Mouse (Mus musculus) adrenal gland, postnatal 25 days (tissue): ENCODE results near the gene Pde11a. TPM values are rescaled to one million over a fixed set of nuclear protein-coding genes. Genes with fewer than 3 reads are reported as not detected.

Experiments
- DNase-seq: peaks from one replicate; pipeline ENCODE4 v3.0.0; 2021; ENCODE audit warnings: mixed read lengths
- total RNA-seq: library from RNA; stranded (reverse); gene quantifications from 2 replicates; pipeline ENCODE4 v1.2.3, GENCODE M21; 2021

The Pde11a gene
- total RNA-seq, 1 experiment from 2014 or later = 0.30 TPM

DNA sequence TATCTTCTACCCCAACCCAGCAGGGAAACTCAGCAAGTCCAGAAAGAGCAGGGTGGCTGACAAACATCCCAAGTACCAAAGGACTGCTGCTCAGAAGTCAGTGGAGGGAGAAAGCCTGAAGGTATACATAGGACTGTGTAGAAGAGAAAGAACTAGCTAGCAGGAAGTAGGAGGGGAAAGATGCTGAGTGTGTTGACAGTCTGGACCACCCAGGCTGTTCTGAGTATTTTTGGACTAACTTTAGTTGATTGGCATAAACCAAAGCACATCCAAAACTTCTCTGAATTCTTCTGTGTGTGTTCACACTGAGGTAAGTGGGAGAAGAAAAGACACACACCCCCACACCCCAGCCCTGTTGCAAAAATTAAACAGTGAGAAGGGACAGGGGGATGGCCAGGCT, 248.1 kb downstream of the Pde11a start:
- DNase-seq = no peak

DNA sequence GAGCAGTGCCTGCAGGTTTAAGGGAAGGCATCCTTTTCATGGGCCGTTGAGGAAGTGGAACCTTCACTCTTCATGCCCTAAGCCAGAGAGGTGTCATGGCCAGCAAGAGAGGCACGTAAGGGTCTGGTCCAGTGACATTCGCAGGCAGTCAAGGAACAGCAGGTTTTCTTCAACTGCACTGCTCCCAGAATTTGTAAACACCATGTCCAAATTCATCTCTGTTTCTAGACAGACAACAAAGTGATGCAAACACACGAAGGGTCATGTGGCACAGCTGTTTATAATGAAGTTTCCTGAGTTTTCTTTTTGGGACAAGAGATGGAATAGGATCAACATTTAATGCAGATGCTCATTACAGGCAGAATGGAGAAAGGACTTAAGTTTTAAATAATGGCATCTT, 249.7 kb downstream of the Pde11a start:
- no peak for DNase-seq

DNA sequence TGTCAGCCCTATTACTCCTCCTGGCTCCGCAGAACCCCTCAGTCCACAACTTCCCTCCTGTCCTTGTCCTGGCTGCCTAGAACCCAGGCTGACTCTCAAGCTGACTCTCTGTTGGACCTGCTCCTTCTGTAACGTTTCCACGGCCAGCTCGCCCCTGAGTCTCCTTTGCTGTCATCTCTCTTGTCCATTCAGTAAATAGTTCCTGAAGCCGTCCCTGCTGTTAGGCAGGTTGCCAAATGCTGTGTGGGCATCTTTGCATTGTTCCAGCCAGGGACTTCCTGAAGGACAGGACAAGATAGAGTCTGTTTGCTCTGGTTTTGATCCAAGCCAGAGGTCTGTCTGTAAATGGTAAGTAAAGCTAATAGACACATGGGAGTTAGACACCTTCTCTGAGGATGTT, 250.2 kb downstream of the Pde11a start:
- peak; percentile 33 for DNase-seq

DNA sequence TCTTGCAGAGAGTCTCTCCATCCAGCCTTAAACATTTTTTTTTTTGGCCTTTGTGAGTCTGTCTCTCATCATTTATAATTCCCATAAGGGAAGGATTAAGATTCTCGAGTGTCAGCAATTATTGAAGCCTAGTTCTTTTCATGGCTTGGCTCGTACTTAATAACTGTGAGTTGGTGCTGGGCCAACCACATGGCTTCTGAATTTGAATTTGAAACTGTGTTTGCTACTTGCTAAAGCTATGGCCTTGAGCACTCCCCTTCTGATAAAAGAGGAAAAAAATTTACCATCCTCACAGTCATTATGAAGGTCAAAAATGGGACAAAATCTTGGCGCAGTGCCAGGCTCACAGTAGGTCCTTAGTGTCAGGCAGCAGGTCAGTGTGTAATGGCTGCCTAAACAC, 251.4 kb downstream of the Pde11a start:
- peak; percentile 60 for DNase-seq

DNA sequence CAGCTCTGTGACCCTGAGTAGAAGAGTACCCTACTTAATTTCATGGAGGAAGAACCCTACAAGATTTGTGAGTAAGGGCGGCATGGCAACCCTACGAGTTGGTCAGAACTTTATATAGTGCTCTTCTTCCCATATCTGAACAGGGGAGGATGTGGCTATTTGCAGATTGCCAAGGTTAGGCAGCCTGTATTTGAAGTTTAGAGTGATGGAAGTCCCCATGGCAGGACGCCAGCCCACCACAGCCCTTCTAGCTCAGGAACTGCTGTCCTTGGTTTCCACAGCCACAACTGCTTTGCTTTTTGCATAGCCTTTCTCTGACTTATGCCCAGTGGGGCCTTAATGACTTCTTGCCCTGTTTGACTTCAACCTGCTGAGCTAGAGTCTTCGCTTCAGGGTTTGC, 253.6 kb downstream of the Pde11a start:
- DNase-seq = peak; percentile 73

DNA sequence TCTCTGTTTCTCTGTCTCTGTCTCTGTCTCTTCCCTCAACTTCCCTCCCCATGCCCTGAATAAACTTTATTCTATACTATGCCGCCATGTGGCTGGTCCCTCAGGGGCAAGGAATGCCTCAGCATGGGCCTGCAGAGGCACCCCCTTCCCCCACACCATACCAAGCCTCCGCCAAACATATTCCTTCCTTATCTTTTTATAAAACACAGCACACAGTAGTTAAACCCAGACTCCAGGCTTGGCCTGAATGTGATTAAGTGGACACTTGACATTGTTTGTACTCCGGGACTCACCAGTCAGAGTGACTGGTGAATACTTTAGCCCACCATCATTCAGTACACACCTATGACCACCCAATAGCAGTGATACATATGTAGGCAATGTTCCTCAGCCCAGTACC, 254.7 kb downstream of the Pde11a start:
- no peak for DNase-seq

DNA sequence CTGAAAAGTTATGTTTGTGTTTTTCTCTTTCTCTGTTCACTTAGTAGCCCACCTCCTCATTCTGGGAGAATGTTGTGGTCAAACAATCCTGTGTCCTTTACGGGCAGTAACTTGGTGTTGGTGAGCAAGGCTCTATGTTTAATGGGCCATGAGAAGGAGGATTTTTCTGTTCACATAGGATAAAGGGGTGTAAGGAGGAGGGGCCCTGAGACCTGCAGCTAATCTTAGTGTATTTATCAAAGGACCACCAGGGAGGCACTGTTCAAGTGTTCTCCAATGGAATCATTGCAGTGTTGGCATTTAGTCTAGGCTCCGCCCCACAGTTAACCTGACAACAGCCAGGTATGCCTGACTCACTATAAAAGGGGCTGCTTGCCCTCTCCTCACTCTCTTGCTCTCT, 255.2 kb downstream of the Pde11a start:
- DNase-seq = no peak

DNA sequence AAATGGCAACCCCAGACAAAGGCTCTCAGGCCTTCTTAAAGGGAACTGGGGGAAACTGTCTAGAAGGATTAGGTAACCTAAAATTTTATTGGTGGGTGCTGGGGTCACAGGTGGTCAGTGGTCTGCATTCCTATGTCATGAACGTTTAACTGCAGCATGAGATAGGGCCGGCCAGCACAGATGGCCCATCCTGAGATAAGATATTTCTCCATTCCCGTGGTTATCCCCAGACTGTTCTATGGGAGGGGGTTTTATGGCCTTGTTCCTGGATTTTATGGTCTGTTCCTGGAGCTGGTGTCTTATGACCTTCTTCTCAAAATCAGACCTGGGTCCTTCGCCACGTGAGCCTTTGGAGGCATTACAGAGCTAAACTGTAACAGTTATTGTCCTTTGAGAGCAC, 256.6 kb downstream of the Pde11a start:
- DNase-seq = no peak

DNA sequence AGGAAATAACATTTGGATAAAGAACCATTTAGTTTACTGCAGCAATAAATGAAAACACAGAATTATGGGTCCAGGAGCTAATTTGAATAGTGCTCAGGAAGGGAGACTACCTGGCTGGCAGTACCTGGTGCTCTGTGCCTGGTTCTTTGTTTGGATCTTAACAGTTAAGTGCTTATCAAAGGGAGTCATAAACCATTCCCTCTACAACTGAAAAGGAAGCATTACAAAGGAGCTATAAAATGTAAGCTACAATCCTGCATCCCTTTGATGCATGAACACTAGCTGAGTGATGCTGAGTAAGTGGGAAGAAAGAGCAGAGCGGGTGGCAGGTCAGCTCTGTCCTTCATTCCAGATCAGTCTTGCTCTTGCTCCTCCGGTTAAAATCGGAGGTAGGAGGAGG, 258.0 kb downstream of the Pde11a start:
- no peak for DNase-seq

DNA sequence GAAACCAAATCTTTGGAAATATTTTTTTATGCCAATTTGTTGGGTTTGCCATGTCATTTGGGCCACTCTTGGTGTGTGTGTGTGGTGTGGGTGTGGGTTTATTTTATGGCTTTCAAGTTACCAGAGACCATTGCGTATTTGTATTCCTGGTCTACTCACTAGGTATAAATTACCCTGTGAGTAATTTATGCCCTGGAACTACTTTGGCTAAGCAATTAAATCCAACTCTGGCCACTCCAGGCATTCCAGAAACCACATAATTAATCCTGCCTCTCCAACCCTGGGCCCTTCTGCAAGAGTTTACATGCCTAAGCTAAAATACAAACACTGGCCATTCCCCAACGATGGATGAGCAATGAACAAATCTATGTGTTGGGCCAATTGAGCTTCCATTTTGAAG, 261.7 kb downstream of the Pde11a start:
- no peak for DNase-seq

DNA sequence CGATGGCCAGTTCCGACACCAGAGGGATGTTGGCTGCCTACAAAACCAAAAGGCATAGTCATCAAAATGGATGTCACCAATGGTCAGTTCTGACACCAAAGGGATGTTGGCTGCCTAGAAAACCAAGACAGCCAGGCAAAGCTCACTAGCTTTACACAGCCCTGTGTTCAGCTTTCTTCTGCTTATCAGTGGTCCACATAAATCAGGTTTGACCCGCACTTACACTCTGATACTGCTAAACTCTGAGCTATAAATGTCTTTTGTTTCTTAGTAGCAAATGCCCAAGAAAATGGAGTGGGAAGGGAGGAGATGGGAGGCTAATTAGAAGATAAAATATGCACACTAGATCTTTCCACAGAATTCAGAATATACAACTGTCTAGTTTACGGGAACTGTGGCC, 262.5 kb downstream of the Pde11a start:
- DNase-seq = no peak

DNA sequence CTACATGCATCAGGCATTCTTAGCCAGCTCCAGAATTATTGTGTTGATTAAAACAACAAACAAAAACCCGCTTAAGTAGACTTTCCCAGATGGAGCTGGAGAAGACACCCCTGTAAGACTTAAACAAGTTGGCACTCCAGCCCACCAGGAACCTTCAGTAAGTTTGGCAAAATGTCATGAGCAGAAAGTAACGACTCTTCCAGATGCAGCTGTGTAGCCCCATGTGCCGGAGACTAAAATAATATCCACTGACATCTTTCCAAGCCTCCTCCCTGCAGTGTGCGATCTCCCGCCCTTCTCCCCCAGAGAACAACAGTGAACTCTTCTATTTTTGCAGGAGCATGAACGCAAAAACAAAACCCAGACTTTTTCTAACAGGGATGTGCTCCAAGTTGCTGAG, 265.5 kb downstream of the Pde11a start:
- DNase-seq = no peak

DNA sequence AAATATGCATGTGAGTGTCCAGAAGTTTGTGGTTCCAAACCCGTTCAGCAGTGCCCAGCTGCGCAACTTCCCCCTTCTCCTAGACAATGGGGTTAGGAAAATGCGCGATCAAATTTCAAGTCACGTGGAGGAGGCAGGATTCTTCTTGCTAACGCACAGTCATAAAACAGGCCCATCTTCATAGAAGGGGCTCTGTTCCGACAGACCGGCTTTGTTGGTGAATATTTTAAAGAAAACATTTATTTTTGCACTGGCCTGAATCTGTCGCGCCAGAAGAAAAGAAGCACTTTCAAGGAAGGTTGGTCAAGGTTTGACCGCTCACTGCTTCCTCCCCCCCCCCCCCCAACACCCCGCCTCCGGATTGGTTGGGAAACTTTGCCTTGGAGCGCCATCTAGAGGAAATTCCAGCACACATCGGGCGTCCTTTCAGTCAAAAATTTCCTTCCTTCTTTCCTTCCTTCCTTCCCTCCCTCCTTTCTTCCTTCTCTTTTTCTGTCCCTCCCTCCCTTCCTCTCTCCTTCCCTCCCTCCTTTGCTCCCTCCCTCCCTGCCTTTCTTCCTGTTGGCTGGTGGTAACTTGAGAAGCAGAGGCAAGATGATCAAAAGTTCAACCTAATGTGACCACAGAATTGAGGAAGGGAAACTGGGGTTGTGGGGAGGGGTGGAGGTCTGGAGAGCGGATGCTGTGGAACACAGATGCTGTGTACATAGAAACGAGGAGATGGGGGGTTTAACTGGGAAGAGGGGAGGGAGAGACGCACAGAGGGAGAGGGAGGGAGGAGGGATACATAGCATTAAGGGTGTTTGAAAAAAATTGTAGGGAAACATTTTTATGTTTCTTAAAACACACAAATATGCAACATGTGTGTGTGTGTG, 267.9 kb downstream of the Pde11a start:
- DNase-seq = peak; percentile 54

DNA sequence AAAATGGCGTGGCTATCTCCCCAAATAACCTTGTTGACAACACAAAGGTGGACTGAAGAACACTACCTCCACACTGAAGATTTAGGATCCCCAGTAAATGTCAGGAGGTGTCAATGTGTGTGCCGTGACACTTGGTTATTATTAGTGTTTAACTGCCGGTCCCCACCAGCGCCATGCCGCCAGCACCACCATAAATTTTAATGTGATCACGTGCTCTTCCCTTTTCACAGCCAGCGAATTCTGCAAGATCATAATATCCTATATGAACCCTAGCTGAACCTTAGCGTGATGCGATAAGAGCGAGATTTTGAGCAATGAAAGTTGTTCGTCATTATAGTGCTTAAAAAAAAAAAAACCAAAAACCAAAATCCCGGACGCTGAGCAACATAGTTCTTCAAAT, 269.3 kb downstream of the Pde11a start:
- DNase-seq = no peak

DNA sequence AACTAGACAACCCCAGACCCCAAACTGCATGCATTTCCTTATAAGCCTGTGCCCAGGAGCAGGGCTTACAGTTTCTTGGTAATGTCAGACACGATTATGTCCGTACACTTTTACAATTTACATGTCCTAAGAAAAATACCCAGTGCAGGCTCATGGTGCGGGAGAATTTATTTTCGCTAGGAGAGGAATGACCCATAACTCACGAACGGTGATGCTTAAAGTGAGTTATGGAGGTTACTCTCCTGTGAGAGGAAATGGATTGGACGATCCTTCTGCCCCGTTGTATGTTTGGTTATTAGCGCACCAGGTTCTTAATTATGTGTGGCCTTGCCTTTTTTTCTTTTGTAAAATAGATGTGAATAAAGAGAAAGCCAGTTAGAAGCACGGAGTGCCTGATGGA, 270.4 kb downstream of the Pde11a start:
- no peak for DNase-seq

DNA sequence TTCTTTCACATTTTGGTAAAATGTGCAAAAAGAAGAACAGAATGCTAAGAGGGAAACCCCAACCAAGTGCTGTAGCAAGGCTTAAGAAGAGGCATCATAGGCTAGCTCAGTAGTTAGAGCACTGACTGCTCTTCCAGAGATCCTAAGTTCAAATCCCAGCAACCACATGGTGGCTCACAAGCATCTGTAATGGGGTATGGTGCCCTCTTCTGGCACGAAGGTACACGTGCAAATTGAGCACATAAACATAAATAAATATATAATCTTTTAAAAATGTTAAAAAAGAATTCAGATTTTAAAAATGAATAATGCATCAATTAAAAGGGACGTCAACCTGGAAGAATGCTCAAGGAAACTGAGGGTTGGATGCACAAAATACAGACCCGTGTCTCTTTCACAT, 271.4 kb downstream of the Pde11a start:
- no peak for DNase-seq

DNA sequence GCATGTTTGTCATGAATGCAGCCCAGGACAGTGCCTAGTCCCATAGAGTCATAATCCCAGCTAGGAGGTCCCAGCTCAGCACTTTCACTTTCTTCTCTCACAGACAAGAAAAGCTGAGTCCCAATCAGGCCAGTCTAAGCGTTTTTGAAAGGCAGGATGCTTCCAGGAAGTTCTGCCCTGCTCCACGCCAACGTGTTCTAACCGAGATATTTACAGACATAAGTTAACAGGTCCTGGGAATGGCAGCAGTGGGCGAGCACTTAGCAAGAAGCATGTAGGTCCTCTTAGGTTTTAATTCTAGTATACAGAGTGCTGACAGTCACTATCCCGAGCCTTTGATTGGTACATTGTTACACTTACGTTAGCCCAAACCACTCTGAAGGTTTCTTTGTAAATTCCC, 273.3 kb downstream of the Pde11a start:
- DNase-seq = no peak

DNA sequence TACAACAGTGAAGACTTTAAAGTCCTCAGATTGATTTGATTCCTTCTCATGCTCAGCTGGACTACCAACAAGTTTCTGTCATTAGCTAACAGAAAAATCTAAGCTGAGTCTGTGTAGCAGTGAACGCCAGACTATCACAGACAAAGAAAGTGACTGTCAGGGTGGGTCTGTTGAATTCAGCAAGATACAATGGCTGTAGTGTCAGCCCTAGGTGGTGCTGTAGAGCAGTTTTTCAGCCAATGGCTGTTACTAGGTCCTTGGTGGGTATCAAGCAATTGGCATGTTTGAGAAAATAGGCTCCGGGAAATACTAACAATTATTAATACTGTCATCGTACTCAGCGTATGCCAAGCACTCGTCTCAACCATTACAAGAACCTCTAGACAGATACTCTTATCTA, 274.5 kb downstream of the Pde11a start:
- peak; percentile 36 for DNase-seq

DNA sequence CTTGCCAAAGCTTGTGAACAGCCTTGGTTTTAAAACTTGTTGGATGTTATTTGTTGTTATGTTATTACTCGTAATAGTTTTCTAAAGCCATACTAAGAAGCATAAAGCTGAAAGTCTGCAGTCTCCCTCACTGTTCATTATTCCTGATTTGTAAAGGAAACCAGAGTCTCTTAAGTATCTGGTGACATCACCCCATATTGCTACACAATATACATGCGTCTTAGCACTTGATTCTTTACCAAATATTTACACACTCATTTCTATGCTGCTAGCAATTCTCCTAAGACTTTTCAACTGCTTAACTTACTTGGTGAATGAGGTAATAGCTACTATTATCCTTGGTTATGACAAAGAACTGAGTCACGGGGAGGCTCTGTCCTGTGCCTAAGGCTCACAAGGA, 278.4 kb downstream of the Pde11a start:
- DNase-seq = no peak

DNA sequence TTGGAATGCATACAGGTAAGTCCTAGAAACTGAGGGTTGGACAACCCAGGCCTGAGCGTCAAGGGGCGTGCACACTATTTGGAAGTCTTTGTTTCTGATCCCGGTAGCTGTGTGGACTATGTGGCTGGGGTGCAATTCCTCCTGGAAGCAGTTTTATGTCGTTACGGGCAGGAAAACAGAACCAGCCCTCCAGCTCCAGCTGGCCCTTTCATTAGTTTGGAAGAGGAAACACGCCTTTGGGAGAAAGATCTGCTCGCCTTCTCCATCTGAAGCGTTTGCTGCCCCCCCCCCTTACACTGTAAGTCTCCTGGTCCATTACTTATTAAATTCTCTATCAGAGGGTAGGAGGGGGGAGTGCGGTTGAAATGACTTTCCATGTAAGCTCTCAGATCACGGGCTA, 279.0 kb downstream of the Pde11a start:
- DNase-seq = no peak

DNA sequence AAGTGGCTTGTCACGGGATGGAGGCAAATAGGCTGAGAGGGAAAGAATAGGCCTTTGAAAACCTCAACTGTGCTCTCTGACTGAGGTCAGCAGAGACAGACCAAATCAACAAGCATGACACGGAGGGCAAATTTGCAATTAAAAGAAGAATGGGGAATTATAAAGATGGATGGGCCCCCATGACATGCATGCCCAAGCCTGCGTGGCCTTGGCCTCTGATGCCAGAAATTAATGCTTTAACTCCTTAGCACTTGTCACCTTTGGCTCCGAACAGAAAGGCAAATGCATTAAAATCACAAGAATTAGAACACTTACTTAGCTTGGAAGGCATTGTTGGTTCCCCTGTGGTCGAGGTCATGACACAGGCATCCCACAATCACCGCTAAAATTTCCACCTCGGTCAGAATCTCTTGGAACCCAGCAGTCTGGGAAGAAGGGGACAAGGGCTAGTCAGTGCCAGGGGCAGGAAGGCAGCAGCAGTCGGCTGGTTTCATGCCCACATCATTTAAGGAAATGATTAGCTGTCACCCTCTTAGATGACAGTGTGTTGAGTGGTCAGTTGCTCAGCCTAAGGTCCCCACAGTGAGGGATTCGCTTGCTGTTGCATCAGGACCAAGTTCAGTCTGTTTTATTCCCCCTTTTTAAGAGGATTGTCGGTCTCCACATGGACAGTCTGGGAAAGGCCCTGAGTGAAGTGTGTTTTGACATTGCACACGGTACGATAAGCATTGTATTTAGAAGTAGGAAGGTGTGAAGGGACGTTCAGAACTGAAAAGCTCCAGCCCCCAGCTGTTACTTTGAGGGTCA, 279.7 kb downstream of the Pde11a start:
- no peak for DNase-seq

DNA sequence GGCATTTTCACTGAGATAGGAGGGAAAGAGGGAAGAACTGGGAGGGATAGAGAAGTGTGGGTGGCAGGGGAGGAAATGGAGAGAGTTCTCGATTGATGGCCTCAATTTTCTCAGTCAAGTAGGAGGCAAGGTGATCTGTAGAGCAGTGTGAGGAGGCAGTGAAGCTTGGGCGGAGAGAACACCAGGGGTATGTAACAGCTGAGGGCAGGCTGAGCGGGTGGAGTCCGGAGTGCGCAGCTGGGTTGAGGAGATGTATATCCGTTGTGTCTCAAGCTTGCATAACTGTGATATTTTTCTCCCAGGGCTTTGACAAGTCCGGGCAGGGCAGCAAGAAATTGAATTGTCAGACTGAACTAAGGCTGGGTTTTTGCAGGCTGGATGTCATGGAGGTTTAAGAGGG, 281.0 kb downstream of the Pde11a start:
- DNase-seq = no peak

DNA sequence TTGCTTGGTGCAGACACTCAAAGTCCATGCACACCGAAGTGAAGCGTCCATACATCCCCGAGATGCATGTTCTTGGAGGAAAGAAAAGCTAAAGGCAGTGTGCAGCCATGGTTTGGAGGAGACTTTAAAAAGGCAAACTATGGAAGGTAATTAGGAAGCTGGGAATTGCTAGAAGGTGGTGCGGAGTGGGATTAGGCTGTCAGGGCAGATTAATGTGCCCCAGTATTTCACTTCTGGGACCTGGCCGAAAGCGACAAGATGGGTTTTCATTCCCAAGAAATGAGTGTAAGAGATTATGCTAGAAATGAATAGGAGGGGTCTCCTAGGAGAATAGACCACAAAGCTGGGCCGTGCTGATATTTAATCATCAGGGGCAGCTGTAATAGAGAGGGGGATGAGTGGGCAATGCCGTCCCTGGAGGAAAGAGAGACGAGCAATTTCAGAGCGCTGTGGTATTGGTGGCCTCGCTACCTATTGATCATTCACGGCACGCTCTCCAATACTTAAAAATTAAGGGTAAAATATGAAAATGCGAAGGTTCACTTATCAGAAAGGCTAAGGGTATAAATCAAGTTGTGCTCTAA, 284.7 kb downstream of the Pde11a start:
- DNase-seq = no peak
